12 mouse cellular contexts compared by ENCODE assay signal in genomic region chr6:103318081-103318480, GRCm38 (mm10).
DNase-seq lines count a peak whose midpoint lies in the region; ATAC-seq and TF ChIP-seq lines count a peak whose summit lies in the region.
"Had no signal": no experiment of that assay in that cellular context is flagged by ENCODE, and none has a peak within 500 bp of the region (broad histone marks: within the 10 kb centered on the region; RNA-seq: fewer than 3 reads in every experiment).

No protein-coding gene starts in this region.

- DNase-seq in midbrain, embryonic 10.5 days (ENCODE audit: low spot score) = no peak
- peak; percentile 53 for DNase-seq in embryo, embryonic 11 days
- peak; percentile 74 for DNase-seq in kidney, adult 2 months
- no peak for DNase-seq in right cerebral cortex, postnatal 10 days (ENCODE audit: low spot score in 2 of 2)
- no peak for DNase-seq in layer of hippocampus, adult 8-10 months (ENCODE audit: low spot score in 2 of 2)
- DNase-seq: forebrain, postnatal 0 days; heart, postnatal 10 days; thymus, postnatal 36 days had no signal

- H3K9me3 ChIP-seq in midbrain, embryonic 13.5 days = no peaks in the 10 kb centered on the region
- no peaks in the 10 kb centered on the region for H3K9me3 ChIP-seq in midbrain, embryonic 10.5 days (replicated peaks)
- H3K9me3 ChIP-seq in midbrain, embryonic 16.5 days (replicated peaks; ENCODE audit: control insufficient read depth, low read length, poor library complexity, severe bottlenecking) = no peaks in the 10 kb centered on the region
- H3K9me3 ChIP-seq: liver, embryonic 15.5 days had no signal

- WGBS in midbrain, embryonic 13.5 days = 18% methylated on average over 6 of the region's 6 CpGs
- 29% methylated on average over 6 of the region's 6 CpGs for WGBS in midbrain, embryonic 10.5 days
- 12% methylated on average over 6 of the region's 6 CpGs for WGBS in kidney, adult 2 months
- 22% methylated on average over 6 of the region's 6 CpGs for WGBS in midbrain, embryonic 16.5 days

- H3K9ac ChIP-seq in midbrain, embryonic 13.5 days (replicated peaks) = no peak overlapping the region
- H3K9ac ChIP-seq in midbrain, embryonic 16.5 days (ENCODE audit: low read depth, low read length) = no peak overlapping the region
- H3K9ac ChIP-seq: forebrain, postnatal 0 days; liver, embryonic 15.5 days had no signal

- TF ChIP-seq CTCF in kidney, adult 2 months (conservative IDR thresholded peaks at IDR 0.05; ENCODE audit: insufficient read depth, insufficient read length, low read depth, low read length) = no peak

- H3K4me2 ChIP-seq in midbrain, embryonic 13.5 days (replicated peaks) = no peak overlapping the region
- no peak overlapping the region for H3K4me2 ChIP-seq in midbrain, embryonic 16.5 days (ENCODE audit: low read length)
- H3K4me2 ChIP-seq: liver, embryonic 15.5 days had no signal

- no peaks in the 10 kb centered on the region for H3K36me3 ChIP-seq in midbrain, embryonic 13.5 days
- H3K36me3 ChIP-seq in midbrain, embryonic 10.5 days = no peaks in the 10 kb centered on the region
- no peaks in the 10 kb centered on the region for H3K36me3 ChIP-seq in kidney, adult 2 months (ENCODE audit: control insufficient read depth, insufficient read depth, low read length)
- no peaks in the 10 kb centered on the region for H3K36me3 ChIP-seq in midbrain, embryonic 16.5 days (ENCODE audit: control insufficient read depth, insufficient read depth, low read length)
- H3K36me3 ChIP-seq: liver, embryonic 15.5 days had no signal

- no peak for TF ChIP-seq POLR2A in kidney, adult 2 months (IDR thresholded peaks at IDR 0.05; ENCODE audit: low read depth, low read length)

- H3K4me1 ChIP-seq in midbrain, embryonic 13.5 days (replicated peaks) = peaks cover 18% of the 10 kb centered on the region
- peaks cover 10% of the 10 kb centered on the region; the same call in 1 of the 2 replicates for H3K4me1 ChIP-seq in midbrain, embryonic 10.5 days
- no peaks in the 10 kb centered on the region for H3K4me1 ChIP-seq in kidney, adult 2 months (ENCODE audit: control insufficient read depth, insufficient read depth, low read length)
- H3K4me1 ChIP-seq in midbrain, embryonic 16.5 days (ENCODE audit: control insufficient read depth, insufficient read depth, low read length) = peaks cover 21% of the 10 kb centered on the region
- H3K4me1 ChIP-seq: liver, embryonic 15.5 days had no signal

- ATAC-seq in midbrain, embryonic 13.5 days = no peak
- no peak for ATAC-seq in midbrain, embryonic 16.5 days
- ATAC-seq: activated CD4-positive, CD25-positive, alpha-beta regulatory T cell, adult 4 months had no signal

- peaks cover 5% of the 10 kb centered on the region for H3K27me3 ChIP-seq in midbrain, embryonic 13.5 days
- peaks cover 16% of the 10 kb centered on the region for H3K27me3 ChIP-seq in midbrain, embryonic 10.5 days (ENCODE audit: low read depth, poor library complexity, severe bottlenecking)
- H3K27me3 ChIP-seq in kidney, adult 2 months (replicated peaks; ENCODE audit: control insufficient read depth, insufficient read depth, low read length) = no peaks in the 10 kb centered on the region
- no peaks in the 10 kb centered on the region for H3K27me3 ChIP-seq in midbrain, embryonic 16.5 days (ENCODE audit: control insufficient read depth, insufficient read depth, low read depth, low read length)
- H3K27me3 ChIP-seq: liver, embryonic 15.5 days had no signal

- H3K4me3 ChIP-seq in midbrain, embryonic 13.5 days (replicated peaks) = no peak overlapping the region
- no peak overlapping the region for H3K4me3 ChIP-seq in midbrain, embryonic 10.5 days
- no peak overlapping the region for H3K4me3 ChIP-seq in kidney, adult 2 months (ENCODE audit: insufficient read depth, low read depth, low read length)
- no peak overlapping the region for H3K4me3 ChIP-seq in midbrain, embryonic 16.5 days (ENCODE audit: low read depth, low read length)
- H3K4me3 ChIP-seq: liver, embryonic 15.5 days had no signal

- peak overlapping the region; percentile 6; the same call in 1 of the 2 replicates for H3K27ac ChIP-seq in midbrain, embryonic 13.5 days
- no peak overlapping the region for H3K27ac ChIP-seq in midbrain, embryonic 10.5 days (replicated peaks)
- no peak overlapping the region for H3K27ac ChIP-seq in kidney, adult 2 months (ENCODE audit: insufficient read depth, low read depth, low read length)
- peak overlapping the region; percentile 55 for H3K27ac ChIP-seq in midbrain, embryonic 16.5 days (ENCODE audit: low read length)
- H3K27ac ChIP-seq: liver, embryonic 15.5 days had no signal

Comparison
In these comparisons a context has a peak if more than half of its experiments do, and no peak if none do; other contexts are left out.
1. H3K27ac ChIP-seq: peak in midbrain, embryonic 13.5 days (single experiment) and midbrain, embryonic 16.5 days (single experiment); none in midbrain, embryonic 10.5 days (single experiment) and kidney, adult 2 months (single experiment).
2. DNase-seq: peak in embryo, embryonic 11 days (single experiment) and kidney, adult 2 months (single experiment); none in midbrain, embryonic 10.5 days (single experiment), right cerebral cortex, postnatal 10 days (0 of 2) and layer of hippocampus, adult 8-10 months (0 of 2).